Mouse (Mus musculus): Measurements from ENCODE around the gene Mttp. TPM values are rescaled to one million over a fixed set of nuclear protein-coding genes. Genes with fewer than 3 reads are reported as not detected.

Gene Mttp
- polyA plus RNA-seq, 1 experiment from 2014 or later, result 6.2 TPM

DNA sequence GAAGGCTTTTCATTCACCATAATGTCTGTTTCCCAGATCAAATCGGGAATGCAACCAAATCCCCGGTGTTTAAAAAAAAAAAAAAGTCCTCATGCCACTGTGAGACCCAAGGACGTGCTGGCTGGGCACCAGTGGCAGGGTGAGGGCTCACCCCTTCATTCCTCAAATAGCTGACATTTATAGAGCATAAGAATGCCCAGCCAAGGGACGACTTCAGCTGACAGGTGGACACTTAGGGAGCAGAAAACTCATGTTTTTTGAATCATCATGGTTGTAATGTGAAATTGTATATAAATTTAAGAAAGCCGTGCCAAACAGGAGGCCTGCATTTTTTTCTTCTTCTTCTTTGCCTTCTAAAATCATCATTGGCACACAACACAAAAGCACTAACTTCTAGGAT lies 39.7 kb downstream of the Mttp start:
- Histone ChIP-seq H3K4me3 (no peak overlapping the region), H3K9me3 (no peaks in the 10 kb centered on the region), H3K9ac (no peak overlapping the region), H3K27me3 (no peaks in the 10 kb centered on the region), H3K27ac (no peak overlapping the region), H3K4me1 (no peaks in the 10 kb centered on the region), H3K36me3 (no peaks in the 10 kb centered on the region), H3K4me2 (no peak overlapping the region)
- ATAC-seq (ENCODE audit: insufficient number of reproducible peaks, low FRiP score, low TSS enrichment, low read depth), result no peak
- 61% methylated on average over 5 of the region's 5 CpGs for WGBS

DNA sequence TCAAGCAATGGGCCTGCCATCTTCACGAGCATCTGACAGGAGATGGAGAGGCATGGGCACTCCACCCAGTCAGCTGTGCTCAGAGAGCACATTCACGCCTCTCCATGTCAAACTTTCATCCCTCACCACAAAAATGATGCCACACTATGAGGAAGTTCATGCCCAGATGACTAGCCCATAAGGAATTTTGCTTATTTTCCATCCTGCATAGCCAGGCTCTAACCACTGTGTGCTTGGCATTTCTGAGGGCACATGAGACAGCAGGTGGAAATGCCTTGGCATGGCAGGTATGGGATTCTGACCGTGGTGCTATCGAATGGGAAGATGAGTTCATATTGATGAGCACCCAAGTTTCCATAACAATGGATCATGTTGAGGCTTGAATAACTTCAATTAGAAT lies 41.1 kb downstream of the Mttp start:
- WGBS, result 88% methylated on average over 4 of the region's 4 CpGs
- no peaks in the 10 kb centered on the region for H3K27me3 ChIP-seq
- no peak for ATAC-seq (ENCODE audit: insufficient number of reproducible peaks, low FRiP score, low TSS enrichment, low read depth)

DNA sequence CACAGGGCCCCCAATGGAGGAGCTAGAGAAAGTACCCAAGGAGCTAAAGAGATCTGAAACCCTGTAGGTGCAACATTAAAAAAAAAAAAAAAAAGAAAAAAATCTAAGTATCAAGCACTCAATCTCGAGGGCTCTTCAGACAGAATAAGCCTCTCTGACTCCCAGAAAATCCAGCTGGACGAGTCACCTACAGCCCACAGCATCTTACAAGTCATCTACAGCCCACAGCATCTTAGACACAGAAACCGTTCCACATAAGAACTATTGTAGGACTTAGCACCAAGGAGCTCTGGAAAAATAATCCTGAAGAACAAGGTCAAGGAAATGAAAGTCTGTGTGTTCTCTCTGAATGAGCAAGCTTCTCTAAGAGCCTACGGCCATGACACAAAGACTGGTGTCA lies 42.8 kb downstream of the Mttp start:
- no peak overlapping the region for H3K4me3 ChIP-seq
- no peaks in the 10 kb centered on the region for H3K9me3 ChIP-seq
- no peak overlapping the region for H3K27ac ChIP-seq
- H3K4me1 ChIP-seq, result no peaks in the 10 kb centered on the region
- H3K27me3 ChIP-seq, result no peaks in the 10 kb centered on the region
- H3K9ac ChIP-seq, result no peak overlapping the region
- no peak for ATAC-seq (ENCODE audit: insufficient number of reproducible peaks, low FRiP score, low TSS enrichment, low read depth)
- H3K36me3 ChIP-seq, result no peaks in the 10 kb centered on the region
- H3K4me2 ChIP-seq, result no peak overlapping the region
- 88% methylated on average over 4 of the region's 4 CpGs for WGBS

More for the DNA sequence above, 41.1 kb downstream of the Mttp start:
- no peak overlapping the region for H3K4me2 ChIP-seq
- no peaks in the 10 kb centered on the region for H3K9me3 ChIP-seq
- no peaks in the 10 kb centered on the region for H3K4me1 ChIP-seq
- H3K27ac ChIP-seq, result no peak overlapping the region
- H3K4me3 ChIP-seq, result no peak overlapping the region
- H3K36me3 ChIP-seq, result no peaks in the 10 kb centered on the region
- no peak overlapping the region for H3K9ac ChIP-seq

DNA sequence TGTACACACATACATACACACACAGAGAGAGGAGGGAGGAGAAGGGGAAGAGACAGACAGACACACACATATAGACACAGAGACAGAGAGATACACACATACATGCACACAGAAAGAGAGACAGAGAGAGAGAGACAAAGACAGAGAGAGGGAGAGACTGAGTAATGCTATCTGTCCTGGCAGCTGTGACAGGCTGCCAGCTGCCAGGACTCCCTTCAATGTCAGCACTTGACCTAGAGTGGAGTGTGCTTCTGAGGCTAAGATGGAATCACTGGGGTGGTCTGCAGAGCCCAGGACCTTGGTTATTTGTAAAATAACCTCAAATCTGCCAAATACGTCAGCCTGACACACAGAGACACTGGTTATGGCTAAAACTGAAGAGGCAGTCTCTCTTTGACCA lies 47.0 kb downstream of the Mttp start:
- H3K9me3 ChIP-seq, result no peaks in the 10 kb centered on the region
- no peak overlapping the region for H3K4me3 ChIP-seq
- H3K36me3 ChIP-seq, result no peaks in the 10 kb centered on the region
- H3K9ac ChIP-seq, result no peak overlapping the region
- WGBS, result 73% methylated on average over 1 of the region's 1 CpGs
- H3K4me1 ChIP-seq, result no peaks in the 10 kb centered on the region; the same call in 1 of the 2 replicates
- no peak overlapping the region for H3K27ac ChIP-seq
- H3K4me2 ChIP-seq, result no peak overlapping the region
- ATAC-seq (ENCODE audit: insufficient number of reproducible peaks, low FRiP score, low TSS enrichment, low read depth), result no peak
- H3K27me3 ChIP-seq, result no peaks in the 10 kb centered on the region

DNA sequence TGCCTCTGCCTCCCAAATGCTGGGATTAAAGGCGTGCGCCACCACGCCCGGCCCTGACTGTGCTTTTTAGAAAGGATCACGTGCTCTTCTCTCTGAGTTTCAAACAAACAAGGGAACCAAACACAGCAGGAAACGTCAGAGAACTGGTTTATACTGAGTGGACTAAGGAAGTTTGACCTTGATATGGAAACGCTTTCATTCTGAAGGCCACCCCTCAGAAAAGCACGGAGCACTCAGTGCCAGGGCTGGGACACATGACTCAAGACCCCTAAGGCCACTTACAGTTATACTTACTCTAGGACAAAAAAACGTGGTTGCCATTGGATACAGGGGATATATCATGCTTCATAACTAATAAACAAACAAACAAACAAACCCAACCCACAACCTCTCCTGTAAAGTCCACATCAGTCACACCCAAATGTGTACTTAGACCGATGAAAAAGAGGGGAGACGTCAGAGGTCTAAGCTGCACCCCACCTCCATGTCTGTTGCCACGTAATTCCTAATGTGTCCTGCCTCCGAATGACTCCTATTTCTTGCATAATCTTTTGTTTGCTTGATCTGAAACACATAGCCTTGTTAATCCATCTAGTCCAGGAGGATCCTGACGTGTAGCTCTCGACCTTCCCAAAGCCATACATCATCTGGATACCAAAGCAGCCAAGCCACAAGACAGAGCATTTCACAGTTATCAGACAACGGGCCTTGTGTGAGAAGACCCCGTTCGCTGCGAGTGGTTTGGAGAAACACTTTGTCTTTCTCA lies 48.3 kb downstream of the Mttp start:
- Histone ChIP-seq H3K9me3 (no peaks in the 10 kb centered on the region), H3K27ac (no peak overlapping the region)
- WGBS, result 88% methylated on average over 19 of the region's 19 CpGs

DNA sequence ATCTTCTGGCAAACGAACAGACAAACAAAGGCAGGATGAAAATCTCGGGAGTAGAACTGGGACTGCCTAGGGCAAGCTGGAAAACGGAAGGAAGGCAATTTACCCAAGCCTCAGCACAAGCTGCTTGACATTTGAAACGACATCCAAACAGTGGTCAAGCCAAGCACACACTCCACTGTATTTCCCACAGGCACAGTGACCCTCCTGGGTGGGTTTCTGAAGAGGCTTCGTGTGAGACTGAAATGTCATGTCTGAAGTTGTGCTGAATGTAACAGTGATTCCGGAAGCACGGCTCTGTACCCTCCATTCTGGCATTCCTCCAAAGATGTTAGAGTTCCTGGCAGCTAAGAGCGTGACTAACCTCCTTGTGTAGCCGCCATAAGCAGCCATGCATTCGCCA lies 49.0 kb downstream of the Mttp start:
- WGBS, result 66% methylated on average over 10 of the region's 10 CpGs
- Histone ChIP-seq H3K4me2 (no peak overlapping the region), H3K27me3 (no peaks in the 10 kb centered on the region), H3K4me1 (no peaks in the 10 kb centered on the region; the same call in 1 of the 2 replicates), H3K27ac (no peak overlapping the region), H3K9ac (no peak overlapping the region), H3K36me3 (no peaks in the 10 kb centered on the region), H3K4me3 (no peak overlapping the region), H3K9me3 (no peaks in the 10 kb centered on the region)
- ATAC-seq (ENCODE audit: insufficient number of reproducible peaks, low FRiP score, low TSS enrichment, low read depth), result no peak

More for the DNA sequence above, 48.3 kb downstream of the Mttp start:
- Histone ChIP-seq H3K9ac (no peak overlapping the region), H3K27me3 (no peaks in the 10 kb centered on the region), H3K36me3 (no peaks in the 10 kb centered on the region), H3K4me3 (no peak overlapping the region), H3K4me2 (no peak overlapping the region), H3K4me1 (no peaks in the 10 kb centered on the region; the same call in 1 of the 2 replicates)
- no peak for ATAC-seq (ENCODE audit: insufficient number of reproducible peaks, low FRiP score, low TSS enrichment, low read depth)

DNA sequence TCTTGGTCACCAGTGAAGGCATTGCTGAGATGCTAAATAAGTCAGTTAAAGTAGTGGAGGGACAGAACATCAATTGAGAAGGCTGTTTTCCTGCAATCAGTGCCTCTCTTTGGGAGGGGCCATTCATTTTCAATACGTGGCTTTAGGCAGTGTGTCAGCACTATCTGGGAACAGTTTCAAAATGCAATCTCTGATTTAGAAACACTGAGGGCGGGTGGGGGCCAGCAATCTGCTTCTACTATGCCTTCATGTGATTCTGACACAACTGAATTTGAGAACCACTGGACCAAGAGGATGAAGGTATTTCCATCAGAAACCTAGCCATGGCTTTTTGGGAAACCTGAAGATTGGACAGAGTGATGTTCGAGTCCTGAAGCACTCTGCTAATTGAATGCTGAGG lies 49.5 kb downstream of the Mttp start:
- WGBS, result 70% methylated on average over 3 of the region's 3 CpGs
- Histone ChIP-seq H3K9ac (no peak overlapping the region), H3K9me3 (no peaks in the 10 kb centered on the region), H3K4me2 (no peak overlapping the region), H3K27me3 (no peaks in the 10 kb centered on the region), H3K4me1 (no peaks in the 10 kb centered on the region; the same call in 1 of the 2 replicates), H3K36me3 (no peaks in the 10 kb centered on the region), H3K27ac (no peak overlapping the region), H3K4me3 (no peak overlapping the region)
- ATAC-seq (ENCODE audit: insufficient number of reproducible peaks, low FRiP score, low TSS enrichment, low read depth), result no peak

DNA sequence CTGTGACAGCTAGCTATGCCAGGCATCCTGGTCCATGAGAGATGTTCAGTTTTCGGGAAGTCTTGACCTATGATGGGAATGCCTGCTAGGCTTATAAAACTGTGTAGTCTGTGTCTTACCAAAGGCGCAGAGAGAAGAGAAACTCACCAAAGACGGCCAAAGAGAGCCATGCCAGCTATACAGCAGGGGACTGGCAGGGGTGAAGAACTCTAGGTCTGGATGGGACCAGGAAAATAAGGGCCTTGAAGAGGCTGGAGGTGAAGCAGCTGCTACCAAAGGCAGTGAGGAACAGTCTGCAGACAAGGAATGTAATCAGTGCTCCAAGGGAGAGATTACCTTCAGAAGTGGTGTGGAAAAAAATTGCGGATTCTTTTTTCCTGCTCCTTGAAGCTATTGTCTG lies 60.9 kb downstream of the Mttp start:
- WGBS, result 83% methylated on average over 4 of the region's 4 CpGs
- Histone ChIP-seq H3K4me1 (no peaks in the 10 kb centered on the region), H3K9ac (no peak overlapping the region), H3K27me3 (no peaks in the 10 kb centered on the region), H3K4me3 (no peak overlapping the region), H3K27ac (no peak overlapping the region), H3K4me2 (no peak overlapping the region), H3K36me3 (no peaks in the 10 kb centered on the region), H3K9me3 (no peaks in the 10 kb centered on the region)
- ATAC-seq (ENCODE audit: insufficient number of reproducible peaks, low FRiP score, low TSS enrichment, low read depth), result no peak

DNA sequence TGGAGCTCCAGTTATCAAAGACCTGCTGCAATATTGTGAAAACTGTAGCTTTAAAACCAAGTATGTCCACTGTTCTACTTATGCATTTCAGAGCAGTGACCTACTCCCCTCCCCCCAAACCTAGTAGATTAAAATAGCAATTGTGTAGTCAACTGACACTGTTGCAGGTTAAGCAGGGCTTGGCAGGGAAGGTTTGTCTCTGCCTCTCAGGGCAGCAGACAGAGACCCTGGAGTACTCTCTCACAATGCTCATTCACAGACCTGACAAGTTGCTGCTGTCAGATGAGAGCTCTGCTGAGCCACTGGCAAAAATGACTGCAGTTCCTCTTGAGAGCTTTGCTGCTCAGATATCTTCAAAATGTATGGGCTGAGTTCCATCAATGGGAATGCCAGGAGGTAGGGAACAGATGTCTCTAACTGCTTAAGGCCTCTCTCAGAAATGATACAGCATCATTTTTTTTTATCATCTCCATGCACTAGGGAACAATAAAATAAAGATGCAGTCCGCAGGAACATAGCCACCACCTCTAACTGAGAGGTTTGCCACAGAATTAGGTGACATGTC lies 61.6 kb downstream of the Mttp start:
- H3K36me3 ChIP-seq, result no peaks in the 10 kb centered on the region
- no peak overlapping the region for H3K4me3 ChIP-seq
- no peak overlapping the region for H3K27ac ChIP-seq
- H3K9me3 ChIP-seq, result no peaks in the 10 kb centered on the region
- 64% methylated on average over 1 of the region's 1 CpGs for WGBS
- no peaks in the 10 kb centered on the region for H3K4me1 ChIP-seq
- H3K27me3 ChIP-seq, result no peaks in the 10 kb centered on the region
- H3K4me2 ChIP-seq, result no peak overlapping the region
- no peak overlapping the region for H3K9ac ChIP-seq
- no peak for ATAC-seq (ENCODE audit: insufficient number of reproducible peaks, low FRiP score, low TSS enrichment, low read depth)

DNA sequence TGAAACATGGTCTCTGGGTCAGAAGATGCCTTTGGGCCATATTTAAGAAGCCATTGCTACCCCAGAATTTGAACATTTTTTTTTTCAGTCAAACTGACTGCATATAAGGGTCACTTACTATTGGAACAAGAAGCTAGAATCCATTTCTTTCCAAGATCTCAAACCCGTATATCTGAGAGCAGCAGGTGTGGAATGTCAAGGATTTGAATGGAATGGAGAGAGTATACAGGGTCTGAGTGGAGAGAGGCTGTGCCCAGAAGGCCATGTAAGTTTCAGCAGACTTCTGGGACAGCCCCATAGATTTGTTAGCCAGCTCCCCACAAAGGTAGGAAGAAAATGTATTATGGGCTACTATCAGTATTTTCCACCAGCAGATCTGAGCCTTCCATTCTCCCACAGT lies 66.1 kb downstream of the Mttp start:
- WGBS, result 70% methylated on average over 1 of the region's 1 CpGs
- Histone ChIP-seq H3K4me2 (no peak overlapping the region), H3K27ac (no peak overlapping the region), H3K9ac (no peak overlapping the region), H3K36me3 (no peaks in the 10 kb centered on the region), H3K27me3 (no peaks in the 10 kb centered on the region), H3K4me1 (peaks cover 3% of the 10 kb centered on the region; the same call in 1 of the 2 replicates), H3K9me3 (no peaks in the 10 kb centered on the region), H3K4me3 (no peak overlapping the region)
- no peak for ATAC-seq (ENCODE audit: insufficient number of reproducible peaks, low FRiP score, low TSS enrichment, low read depth)

DNA sequence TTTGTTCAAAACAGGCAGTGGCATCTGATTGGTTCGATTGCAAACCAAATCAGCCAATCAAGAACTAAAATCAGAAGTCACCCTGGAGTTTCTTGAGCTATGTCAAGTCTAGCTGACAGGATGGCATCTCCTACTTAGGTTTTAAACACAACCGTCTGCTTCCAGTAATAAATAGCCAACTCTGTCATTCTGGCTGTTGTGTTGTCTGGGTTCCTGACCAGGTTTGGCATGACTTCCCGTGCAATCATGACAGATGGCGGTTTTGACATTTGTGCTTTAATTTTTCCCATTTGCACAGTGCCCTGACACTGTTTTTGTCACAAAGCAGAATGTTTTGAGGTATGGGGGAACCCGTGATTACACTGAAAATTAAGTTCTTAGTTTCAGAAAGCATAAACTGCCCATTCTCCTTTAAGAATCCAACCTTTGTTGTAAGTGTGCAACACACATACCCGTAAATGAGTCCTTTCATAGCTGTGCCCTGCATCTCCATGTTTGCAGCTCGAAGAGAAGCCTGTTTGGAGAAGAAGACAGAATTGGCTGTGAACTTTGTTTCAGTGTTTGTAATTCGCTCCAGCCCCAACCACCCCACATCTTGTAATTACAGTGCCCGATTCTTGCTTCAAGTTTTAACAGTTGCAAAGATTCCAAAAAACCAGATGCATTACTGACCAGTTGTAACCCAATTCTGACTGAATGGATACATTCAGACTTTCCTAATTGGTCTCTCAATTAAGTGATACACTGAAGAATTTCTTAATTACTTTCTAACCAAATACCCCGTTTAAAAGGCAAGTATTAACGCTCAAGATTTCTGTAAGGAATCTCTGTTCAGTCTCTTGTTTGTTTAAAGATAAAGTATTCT lies 67.1 kb downstream of the Mttp start:
- ATAC-seq (ENCODE audit: insufficient number of reproducible peaks, low FRiP score, low TSS enrichment, low read depth), result no peak
- Histone ChIP-seq H3K27me3 (no peaks in the 10 kb centered on the region), H3K36me3 (no peaks in the 10 kb centered on the region), H3K9ac (no peak overlapping the region), H3K9me3 (no peaks in the 10 kb centered on the region), H3K4me3 (no peak overlapping the region), H3K4me2 (no peak overlapping the region), H3K27ac (no peak overlapping the region), H3K4me1 (peaks cover 3% of the 10 kb centered on the region; the same call in 1 of the 2 replicates)
- WGBS, result 62% methylated on average over 11 of the region's 11 CpGs

DNA sequence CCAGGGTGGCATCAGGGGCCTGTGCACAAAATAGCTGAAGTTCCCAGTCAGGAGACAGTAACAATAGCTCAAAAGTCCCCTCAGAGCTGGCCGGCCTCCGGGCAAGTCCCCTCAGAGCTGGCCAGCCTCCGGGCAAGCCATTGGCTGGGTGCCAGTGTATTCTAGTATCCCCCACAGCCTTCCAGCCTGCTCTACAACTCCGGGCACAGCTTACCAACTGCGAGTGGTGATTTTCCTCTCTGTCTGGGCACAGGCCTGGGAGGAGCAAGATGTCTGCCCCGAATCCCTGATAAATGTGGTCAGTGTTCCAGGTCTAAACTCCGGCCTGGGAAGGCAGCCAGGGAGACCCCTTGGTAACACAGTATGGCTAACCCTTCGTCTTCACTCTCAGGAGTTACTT lies 69.6 kb downstream of the Mttp start:
- Histone ChIP-seq H3K4me3 (no peak overlapping the region), H3K4me1 (peaks cover 3% of the 10 kb centered on the region; the same call in 1 of the 2 replicates), H3K27ac (no peak overlapping the region), H3K27me3 (no peaks in the 10 kb centered on the region), H3K9me3 (no peaks in the 10 kb centered on the region), H3K9ac (no peak overlapping the region), H3K4me2 (no peak overlapping the region), H3K36me3 (no peaks in the 10 kb centered on the region)
- no peak for ATAC-seq (ENCODE audit: insufficient number of reproducible peaks, low FRiP score, low TSS enrichment, low read depth)
- WGBS, result 58% methylated on average over 8 of the region's 8 CpGs
